Mouse (Mus musculus): ENCODE results near the gene Hes6.
A peak's percentile ranks its signal among the peaks of the same experiment; 100 is the strongest.

Gene Hes6

DNA sequence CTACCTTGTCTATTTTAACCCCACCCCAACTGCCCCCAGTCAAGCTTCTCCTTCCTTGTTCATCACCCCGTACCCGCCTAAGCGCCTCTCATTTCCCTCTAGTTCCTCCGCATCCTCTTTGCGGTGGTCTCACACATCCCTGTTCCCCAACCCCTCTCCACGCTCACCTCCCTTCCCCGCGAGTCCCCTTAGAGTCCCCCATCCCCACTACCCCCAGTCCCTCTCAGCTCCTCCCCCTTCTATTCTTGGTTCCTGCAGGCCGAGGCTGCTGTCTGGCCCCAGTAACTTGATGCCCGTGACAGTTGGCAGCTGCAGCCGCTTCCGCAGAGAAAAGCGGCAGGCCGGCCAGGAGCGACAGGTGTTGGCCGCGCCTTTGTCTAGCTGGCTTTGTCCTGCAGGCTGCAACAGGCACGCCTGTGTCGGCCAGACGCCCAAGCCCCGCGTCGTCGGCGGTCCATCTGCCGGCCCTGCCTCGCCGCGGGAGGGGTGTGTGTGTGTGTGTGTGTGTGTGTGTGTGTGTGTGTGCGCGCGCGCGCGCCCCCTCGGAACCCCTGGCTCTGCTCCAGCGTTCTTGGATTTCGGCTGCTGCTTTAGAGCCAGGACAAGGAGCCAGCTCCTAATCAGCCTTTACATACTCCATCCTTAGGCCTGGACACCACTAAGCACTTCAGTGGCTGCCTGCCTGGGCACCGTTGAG, at the start of gene Hes6:
Gene Hes6, minus strand, starts transcription at position 141 of the 697 bp plus-strand sequence.
- DNase-seq (ENCODE audit: low spot score in 2 of 2) = peak; percentile 54 to 70

- DNase-seq (ENCODE audit: low spot score in 2 of 2) = no peak
Measured at GRCm38 (mm10) chr1:91463336-91463995, 49.6 kb upstream of the Hes6 start.

DNA sequence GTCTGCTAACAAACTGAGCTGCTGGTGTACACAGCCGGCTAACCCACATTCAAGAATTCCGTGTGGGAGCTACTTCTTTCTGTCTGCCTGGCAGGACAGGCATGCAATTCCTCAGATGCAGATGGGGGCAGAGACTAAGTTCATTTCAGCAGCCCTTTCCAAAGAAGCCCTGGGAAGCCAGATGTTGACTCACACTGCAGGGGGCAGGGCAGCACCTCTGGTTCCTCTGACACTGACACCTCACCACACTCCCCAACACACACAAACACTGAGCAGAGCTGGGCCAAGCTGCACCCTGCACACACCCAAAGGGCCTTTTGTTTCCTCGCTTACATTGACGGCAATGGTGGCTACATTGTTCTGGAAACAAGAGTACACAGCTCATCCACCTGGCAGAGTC, 46.7 kb upstream of the Hes6 start:
- no peak for DNase-seq (ENCODE audit: low spot score in 2 of 2)

GRCm38 (mm10) chr1:91460069-91460468, 46.2 kb upstream of the Hes6 start:
- DNase-seq (ENCODE audit: low spot score in 2 of 2) = no peak

GRCm38 (mm10) chr1:91459059-91459809, 45.4 kb upstream of the Hes6 start, which contains the start of gene Per2:
Gene Per2 (minus strand): TSS chr1:91459324.
- DNase-seq (ENCODE audit: low spot score in 2 of 2) = peak; percentile 98 to 99

GRCm38 (mm10) chr1:91458223-91458861, 44.5 kb upstream of the Hes6 start:
- DNase-seq (ENCODE audit: low spot score in 2 of 2) = no peak

GRCm38 (mm10) chr1:91457698-91458097, 43.9 kb upstream of the Hes6 start:
- no peak for DNase-seq (ENCODE audit: low spot score in 2 of 2)

DNA sequence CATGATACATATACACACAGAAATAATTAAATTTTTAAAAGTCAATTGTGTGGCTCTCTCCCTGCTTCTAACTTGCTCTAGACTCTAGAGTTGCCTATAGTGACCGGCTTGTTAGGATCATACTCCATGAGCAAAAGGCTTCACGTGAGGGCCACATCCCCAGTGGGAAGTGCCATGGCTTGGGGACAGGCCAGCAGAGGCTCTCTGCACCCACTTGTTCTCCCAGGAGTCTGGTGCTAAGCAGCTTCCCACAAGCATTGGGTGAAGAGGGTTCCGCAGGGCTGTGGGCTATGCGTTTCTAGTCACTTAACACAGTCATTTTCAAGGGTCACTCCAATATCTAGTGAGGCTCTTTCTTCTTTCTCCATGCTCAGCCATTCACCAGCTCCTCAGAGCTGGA, 43.3 kb upstream of the Hes6 start:
- no peak for DNase-seq (ENCODE audit: low spot score in 2 of 2)

GRCm38 (mm10) chr1:91456301-91456801, 42.5 kb upstream of the Hes6 start:
- DNase-seq (ENCODE audit: low spot score in 2 of 2) = peak in 1 of 2 experiments; percentile 18

- no peak for DNase-seq (ENCODE audit: low spot score in 2 of 2)
Measured at GRCm38 (mm10) chr1:91455661-91456161, 41.9 kb upstream of the Hes6 start.

DNA sequence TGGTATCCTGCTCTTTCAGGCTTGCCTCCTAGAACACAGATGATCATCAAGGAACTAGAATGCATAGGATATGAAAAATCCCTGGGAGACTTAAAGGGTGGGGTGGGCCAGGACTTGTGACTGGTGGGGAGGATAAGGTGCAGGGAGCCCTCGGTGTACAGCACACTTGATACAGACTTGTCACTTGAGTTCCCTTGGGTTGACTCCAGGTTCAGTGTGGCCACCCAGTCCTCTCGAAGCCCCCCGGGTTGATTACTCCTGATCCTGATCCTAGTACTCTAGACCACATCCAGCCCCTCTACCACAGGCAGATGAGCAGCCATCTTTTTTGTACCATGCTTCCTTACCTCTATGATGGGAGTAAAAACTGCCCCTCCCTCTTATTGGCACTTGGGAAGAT, 41.1 kb upstream of the Hes6 start:
- no peak for DNase-seq (ENCODE audit: low spot score in 2 of 2)

- no peak for DNase-seq (ENCODE audit: low spot score in 2 of 2)
Measured at GRCm38 (mm10) chr1:91454366-91454765, 40.5 kb upstream of the Hes6 start.

DNA sequence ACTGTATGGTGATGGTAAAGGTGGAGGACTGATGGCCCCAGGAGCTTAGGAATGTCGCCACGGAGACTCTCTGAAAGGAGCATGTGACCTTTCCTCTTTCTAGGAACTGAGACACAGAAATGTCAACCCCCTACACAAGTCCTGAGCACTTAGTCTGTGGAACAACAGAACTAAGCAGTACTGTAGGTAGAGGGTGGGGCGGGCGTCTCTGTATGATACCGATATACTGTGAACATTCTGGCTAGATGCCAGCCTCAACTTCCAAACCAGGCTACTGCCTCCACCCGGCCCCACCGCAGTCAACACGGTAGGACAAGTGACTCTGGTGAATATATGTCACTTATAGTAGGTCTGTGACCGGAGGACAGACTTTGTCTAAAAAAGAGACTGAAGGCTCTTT, 40.1 kb upstream of the Hes6 start:
- peak in 1 of 2 experiments; percentile 42 for DNase-seq (ENCODE audit: low spot score in 2 of 2)

DNA sequence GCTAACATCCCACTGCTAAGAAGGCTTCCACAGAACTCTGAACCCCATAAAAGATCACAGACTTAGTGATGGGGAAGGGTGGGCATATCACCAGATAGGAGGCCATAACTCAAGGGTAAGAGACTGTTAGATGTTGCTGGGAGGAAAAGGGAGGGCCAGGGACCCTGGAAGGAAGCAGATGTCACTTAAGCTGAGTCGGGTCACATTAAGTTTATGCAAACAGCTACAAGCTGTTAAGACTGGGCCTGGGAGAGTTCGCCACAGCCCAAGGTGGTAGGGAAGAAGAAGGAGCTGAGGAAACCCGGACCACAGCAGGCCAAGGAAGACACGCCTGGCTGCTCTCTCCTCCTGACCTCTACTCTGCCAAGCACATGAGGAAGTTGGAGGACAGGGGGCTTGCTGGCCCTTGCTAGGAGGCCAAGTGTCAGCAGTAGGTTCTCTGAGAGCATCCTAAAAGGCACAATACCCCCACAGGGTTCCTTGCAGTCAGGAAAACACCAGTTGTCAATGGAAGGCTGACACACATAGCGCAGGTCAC, 37.8 kb upstream of the Hes6 start:
- DNase-seq (ENCODE audit: low spot score in 2 of 2) = no peak

DNA sequence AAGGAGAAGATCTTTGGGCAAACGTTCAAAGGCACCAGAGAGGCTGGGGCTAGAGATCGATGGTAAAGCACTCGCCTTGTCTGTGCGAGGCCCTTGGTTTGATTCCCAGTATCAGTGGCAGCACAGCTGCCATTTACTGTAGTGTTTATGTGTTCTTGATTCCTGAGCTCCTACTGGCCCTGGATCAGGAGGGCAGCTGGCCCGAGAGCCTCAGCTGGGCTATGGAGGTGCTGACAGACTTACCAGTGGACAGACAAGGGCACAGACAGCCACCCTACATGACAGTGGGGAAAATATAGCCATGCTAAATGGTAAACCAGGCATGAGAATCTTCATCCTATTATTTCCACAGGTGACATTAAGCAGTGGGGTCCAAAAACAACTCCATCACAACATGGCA, 37.0 kb upstream of the Hes6 start:
- no peak for DNase-seq (ENCODE audit: low spot score in 2 of 2)

DNA sequence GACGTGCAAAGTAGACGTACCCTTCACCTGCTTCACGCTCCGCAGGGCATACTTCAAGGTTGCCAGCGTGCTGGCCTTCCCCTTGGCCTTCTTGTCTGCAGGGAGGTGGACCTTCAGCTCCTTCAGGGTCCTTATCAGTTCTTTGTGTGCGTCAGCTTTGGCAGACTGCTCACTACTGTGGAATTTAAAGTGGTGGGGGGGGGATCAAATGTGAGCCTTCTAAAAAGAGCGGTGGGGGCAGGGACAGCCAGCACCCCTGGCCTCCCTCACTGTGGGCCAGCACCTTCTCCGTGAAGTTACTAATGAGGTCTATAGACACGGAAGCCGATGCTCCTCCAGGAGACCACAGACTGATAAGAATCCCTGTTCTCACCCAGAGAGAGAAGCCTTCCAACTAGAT, 34.9 kb upstream of the Hes6 start:
- no peak for DNase-seq (ENCODE audit: low spot score in 2 of 2)

GRCm38 (mm10) chr1:91446511-91446910, 32.7 kb upstream of the Hes6 start:
- DNase-seq (ENCODE audit: low spot score in 2 of 2) = no peak

DNA sequence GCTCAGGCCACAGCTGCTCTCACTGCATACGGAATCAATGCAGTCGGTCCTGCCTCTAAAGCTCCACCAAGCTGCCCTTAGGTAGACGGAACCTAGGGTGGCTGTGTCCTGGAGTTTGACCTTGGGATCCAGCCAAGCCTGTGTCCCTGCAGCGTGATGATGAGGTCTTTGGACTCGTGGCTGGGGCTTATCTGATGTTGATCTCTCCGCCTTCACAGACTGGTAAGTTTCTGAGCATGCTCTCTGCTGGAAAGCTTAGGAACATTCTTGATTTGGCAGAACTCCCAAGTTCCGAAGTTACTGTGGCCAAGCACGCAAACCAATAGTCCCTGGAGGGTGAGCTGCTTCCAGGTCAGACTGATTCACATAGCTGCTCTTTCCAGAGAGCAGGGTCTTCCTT, 32.2 kb upstream of the Hes6 start:
- DNase-seq (ENCODE audit: low spot score in 2 of 2) = no peak

GRCm38 (mm10) chr1:91444841-91445830, 31.3 kb upstream of the Hes6 start:
- no peak for DNase-seq (ENCODE audit: low spot score in 2 of 2)

- DNase-seq (ENCODE audit: low spot score in 2 of 2) = no peak
Measured at GRCm38 (mm10) chr1:91442350-91442990, 28.6 kb upstream of the Hes6 start.
